Mouse (Mus musculus): ENCODE data around the gene Faap20. TPM values are rescaled to one million over a fixed set of nuclear protein-coding genes. Genes with fewer than 3 reads are reported as not detected.
A peak's percentile ranks its signal among the peaks of the same experiment; 100 is the strongest.
"Not testable (repeated sequence)": the region's sequence is repeated elsewhere in the genome, so short reads cannot be mapped to it uniquely, and the experiment has no call there.

Gene Faap20
- polyA plus RNA-seq, 1 experiment from 2014 or later = 61.0 TPM

GRCm38 (mm10) chr4:155235311-155236119, 14.1 kb upstream of the Faap20 start:
- peak; percentile 90 for ATAC-seq (ENCODE audit: insufficient number of reproducible peaks, low FRiP score)
- 7% methylated on average over 18 of the region's 18 CpGs for WGBS
- H3K27me3 ChIP-seq (replicated peaks) = no peaks in the 10 kb centered on the region
- peak overlapping the region; percentile 67 for H3K9ac ChIP-seq
- peak overlapping the region; percentile 18 for H3K4me3 ChIP-seq
- no peaks in the 10 kb centered on the region for H3K9me3 ChIP-seq (replicated peaks)
- peak overlapping the region; percentile 58 for H3K4me2 ChIP-seq
- H3K36me3 ChIP-seq = no peaks in the 10 kb centered on the region
- peaks cover 64% of the 10 kb centered on the region for H3K4me1 ChIP-seq (replicated peaks)
- H3K27ac ChIP-seq (ENCODE audit: poor library complexity, severe bottlenecking) = peak overlapping the region; percentile 99

GRCm38 (mm10) chr4:155236737-155237385, 12.7 kb upstream of the Faap20 start:
- H3K9me3 ChIP-seq (replicated peaks) = no peaks in the 10 kb centered on the region
- ATAC-seq (ENCODE audit: insufficient number of reproducible peaks, low FRiP score) = no peak
- H3K36me3 ChIP-seq = no peaks in the 10 kb centered on the region
- H3K4me2 ChIP-seq = no peak overlapping the region
- H3K27me3 ChIP-seq (replicated peaks) = no peaks in the 10 kb centered on the region
- H3K4me1 ChIP-seq (replicated peaks) = peaks cover 59% of the 10 kb centered on the region
- H3K27ac ChIP-seq (ENCODE audit: poor library complexity, severe bottlenecking) = peak overlapping the region; percentile 99
- H3K9ac ChIP-seq = no peak overlapping the region
- H3K4me3 ChIP-seq = no peak overlapping the region
- WGBS = 81% methylated on average over 12 of the region's 12 CpGs

- 81% methylated on average over 5 of the region's 5 CpGs for WGBS
- H3K9me3 ChIP-seq (replicated peaks) = no peaks in the 10 kb centered on the region
- no peak overlapping the region for H3K27ac ChIP-seq (ENCODE audit: poor library complexity, severe bottlenecking)
Measured at GRCm38 (mm10) chr4:155238276-155238675, 11.3 kb upstream of the Faap20 start.

GRCm38 (mm10) chr4:155239494-155239893, 10.1 kb upstream of the Faap20 start:
- no peak overlapping the region for H3K4me3 ChIP-seq
- H3K4me2 ChIP-seq = no peak overlapping the region
- 60% methylated on average over 6 of the region's 6 CpGs for WGBS
- H3K27me3 ChIP-seq (replicated peaks) = no peaks in the 10 kb centered on the region
- H3K9me3 ChIP-seq (replicated peaks) = no peaks in the 10 kb centered on the region
- H3K36me3 ChIP-seq = no peaks in the 10 kb centered on the region
- H3K9ac ChIP-seq = no peak overlapping the region
- H3K27ac ChIP-seq (ENCODE audit: poor library complexity, severe bottlenecking) = no peak overlapping the region
- no peak for ATAC-seq (ENCODE audit: insufficient number of reproducible peaks, low FRiP score)
- H3K4me1 ChIP-seq (replicated peaks) = peaks cover 49% of the 10 kb centered on the region

More at GRCm38 (mm10) chr4:155238276-155238675, 11.3 kb upstream of the Faap20 start:
- H3K9ac ChIP-seq = no peak overlapping the region
- H3K4me1 ChIP-seq (replicated peaks) = peaks cover 59% of the 10 kb centered on the region
- H3K4me2 ChIP-seq = no peak overlapping the region
- no peak overlapping the region for H3K4me3 ChIP-seq
- H3K27me3 ChIP-seq (replicated peaks) = no peaks in the 10 kb centered on the region
- no peaks in the 10 kb centered on the region for H3K36me3 ChIP-seq
- no peak for ATAC-seq (ENCODE audit: insufficient number of reproducible peaks, low FRiP score)

GRCm38 (mm10) chr4:155241789-155242188, 7.8 kb upstream of the Faap20 start:
- no peak overlapping the region for H3K9ac ChIP-seq
- 57% methylated on average over 9 of the region's 9 CpGs for WGBS
- H3K4me3 ChIP-seq = no peak overlapping the region
- H3K27ac ChIP-seq (ENCODE audit: poor library complexity, severe bottlenecking) = no peak overlapping the region
- no peaks in the 10 kb centered on the region for H3K9me3 ChIP-seq (replicated peaks)
- no peaks in the 10 kb centered on the region for H3K27me3 ChIP-seq (replicated peaks)
- H3K4me1 ChIP-seq (replicated peaks) = peaks cover 35% of the 10 kb centered on the region
- no peaks in the 10 kb centered on the region for H3K36me3 ChIP-seq
- ATAC-seq (ENCODE audit: insufficient number of reproducible peaks, low FRiP score) = no peak
- no peak overlapping the region for H3K4me2 ChIP-seq

GRCm38 (mm10) chr4:155242292-155242691, 7.3 kb upstream of the Faap20 start:
- Histone ChIP-seq H3K4me3 (no peak overlapping the region), H3K27ac (ENCODE audit: poor library complexity, severe bottlenecking) (no peak overlapping the region), H3K4me1 (replicated peaks) (peaks cover 34% of the 10 kb centered on the region), H3K9ac (no peak overlapping the region), H3K9me3 (replicated peaks) (no peaks in the 10 kb centered on the region), H3K36me3 (no peaks in the 10 kb centered on the region), H3K4me2 (no peak overlapping the region), H3K27me3 (replicated peaks) (no peaks in the 10 kb centered on the region)
- 86% methylated on average over 5 of the region's 5 CpGs for whole genome bisulfite sequencing
- no peak for ATAC-seq (ENCODE audit: insufficient number of reproducible peaks, low FRiP score)

GRCm38 (mm10) chr4:155243233-155243632, 6.4 kb upstream of the Faap20 start:
- no peak overlapping the region for H3K4me2 ChIP-seq
- H3K9me3 ChIP-seq (replicated peaks) = no peaks in the 10 kb centered on the region
- H3K4me3 ChIP-seq = no peak overlapping the region
- H3K27ac ChIP-seq (ENCODE audit: poor library complexity, severe bottlenecking) = no peak overlapping the region
- peaks cover 30% of the 10 kb centered on the region for H3K4me1 ChIP-seq (replicated peaks)
- 83% methylated on average over 12 of the region's 12 CpGs for WGBS
- no peaks in the 10 kb centered on the region for H3K36me3 ChIP-seq
- no peaks in the 10 kb centered on the region for H3K27me3 ChIP-seq (replicated peaks)
- no peak for ATAC-seq (ENCODE audit: insufficient number of reproducible peaks, low FRiP score)
- no peak overlapping the region for H3K9ac ChIP-seq

- Histone ChIP-seq H3K27me3 (replicated peaks) (no peaks in the 10 kb centered on the region), H3K9me3 (replicated peaks) (no peaks in the 10 kb centered on the region), H3K4me2 (no peak overlapping the region), H3K4me3 (no peak overlapping the region), H3K4me1 (replicated peaks) (peaks cover 32% of the 10 kb centered on the region), H3K27ac (ENCODE audit: poor library complexity, severe bottlenecking) (no peak overlapping the region), H3K9ac (peak overlapping the region; percentile 34; the same call in 1 of the 2 replicates), H3K36me3 (no peaks in the 10 kb centered on the region)
- 49% methylated on average over 6 of the region's 6 CpGs for WGBS
- ATAC-seq (ENCODE audit: insufficient number of reproducible peaks, low FRiP score) = no peak
Measured at GRCm38 (mm10) chr4:155245770-155246492, 3.7 kb upstream of the Faap20 start.

GRCm38 (mm10) chr4:155246691-155247105, 2.9 kb upstream of the Faap20 start:
- Histone ChIP-seq H3K4me2 (no peak overlapping the region), H3K27ac (ENCODE audit: poor library complexity, severe bottlenecking) (no peak overlapping the region), H3K4me3 (no peak overlapping the region), H3K36me3 (no peaks in the 10 kb centered on the region), H3K27me3 (replicated peaks) (no peaks in the 10 kb centered on the region), H3K9me3 (replicated peaks) (no peaks in the 10 kb centered on the region), H3K9ac (0 out of 2 replicates have a peak overlapping the region, but pooled peaks have one; percentile 8), H3K4me1 (replicated peaks) (peaks cover 37% of the 10 kb centered on the region)
- no peak for ATAC-seq (ENCODE audit: insufficient number of reproducible peaks, low FRiP score)
- 74% methylated on average over 12 of the region's 12 CpGs for WGBS

- WGBS = 84% methylated on average over 3 of the region's 3 CpGs
- H3K4me1 ChIP-seq (replicated peaks) = peaks cover 35% of the 10 kb centered on the region
- H3K4me2 ChIP-seq; ATAC-seq (ENCODE audit: insufficient number of reproducible peaks, low FRiP score); H3K4me3 ChIP-seq; H3K36me3 ChIP-seq; H3K9ac ChIP-seq; H3K27ac ChIP-seq (ENCODE audit: poor library complexity, severe bottlenecking); H3K9me3 ChIP-seq (replicated peaks); H3K27me3 ChIP-seq (replicated peaks): not testable (repeated sequence)
Measured at GRCm38 (mm10) chr4:155248054-155248453, 1.5 kb upstream of the Faap20 start.

GRCm38 (mm10) chr4:155249257-155249647, 350 bp upstream of the Faap20 start:
- under 1% methylated on average over 9 of the region's 9 CpGs for WGBS
- no peaks in the 10 kb centered on the region for H3K9me3 ChIP-seq (replicated peaks)
- no peaks in the 10 kb centered on the region for H3K27me3 ChIP-seq (replicated peaks)
- H3K4me3 ChIP-seq = peak overlapping the region; percentile 59
- peak overlapping the region; percentile 93 for H3K4me2 ChIP-seq
- H3K27ac ChIP-seq (ENCODE audit: poor library complexity, severe bottlenecking) = peak overlapping the region; percentile 96
- ATAC-seq (ENCODE audit: insufficient number of reproducible peaks, low FRiP score) = peak; percentile 78
- peak overlapping the region; percentile 82 for H3K9ac ChIP-seq
- peaks cover 12% of the 10 kb centered on the region for H3K36me3 ChIP-seq
- H3K4me1 ChIP-seq (replicated peaks) = peaks cover 35% of the 10 kb centered on the region

All from heart, embryonic 12.5 days (tissue).